Mouse (Mus musculus): ENCODE data around the gene Vash1.

Vash1 gene

DNA sequence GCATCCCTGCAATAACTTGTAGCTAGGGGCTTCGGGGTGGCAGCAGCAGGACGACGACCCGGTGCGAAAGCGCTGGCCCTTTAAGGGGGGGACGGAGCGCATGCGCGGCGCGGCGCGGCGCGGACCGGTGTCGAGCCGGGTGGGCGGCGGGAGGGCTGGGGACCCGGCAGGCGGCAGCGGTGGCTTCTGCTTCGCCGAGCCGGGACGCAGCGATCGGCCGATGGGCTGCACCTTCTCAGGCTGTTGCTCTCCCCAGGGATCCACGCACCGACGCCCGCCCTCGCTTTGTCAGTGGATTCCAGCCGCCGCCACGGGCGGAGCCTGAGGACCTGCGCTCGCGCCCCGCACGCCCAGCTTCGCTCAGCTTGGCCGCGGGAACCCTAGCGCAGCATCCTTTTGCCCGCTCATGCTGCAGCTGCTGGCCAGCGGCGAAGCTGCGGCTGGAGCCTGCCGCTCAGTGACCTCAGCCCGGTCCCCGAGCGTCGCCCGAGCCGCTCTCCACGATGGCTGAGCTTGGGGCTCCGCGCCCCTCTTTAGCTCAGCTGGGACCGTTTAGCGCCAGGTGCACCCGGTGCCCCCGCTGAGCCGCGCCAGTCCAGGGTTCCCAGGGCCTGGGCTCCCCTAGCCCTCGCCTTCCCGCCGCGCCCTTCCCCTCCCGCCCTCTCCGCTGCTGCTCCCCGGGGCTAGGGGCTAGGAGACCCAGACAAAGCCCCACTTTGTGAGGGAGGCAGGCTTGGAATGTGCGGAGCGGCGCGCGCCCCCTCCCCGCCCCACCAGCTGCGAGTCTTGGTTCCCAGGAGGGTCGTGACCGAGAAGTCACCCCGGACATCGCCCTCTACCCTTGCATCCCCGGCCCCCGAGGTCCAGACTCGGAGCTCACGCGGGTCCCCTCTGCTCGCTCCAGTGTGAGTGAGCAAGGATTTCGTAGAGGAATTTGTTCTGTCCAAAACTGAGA is at the start of gene Vash1:
TSS of gene Vash1 (plus strand) at position 110 of the 955 bp plus-strand sequence.
- DNase-seq (ENCODE audit: low read depth), result no peak

DNA sequence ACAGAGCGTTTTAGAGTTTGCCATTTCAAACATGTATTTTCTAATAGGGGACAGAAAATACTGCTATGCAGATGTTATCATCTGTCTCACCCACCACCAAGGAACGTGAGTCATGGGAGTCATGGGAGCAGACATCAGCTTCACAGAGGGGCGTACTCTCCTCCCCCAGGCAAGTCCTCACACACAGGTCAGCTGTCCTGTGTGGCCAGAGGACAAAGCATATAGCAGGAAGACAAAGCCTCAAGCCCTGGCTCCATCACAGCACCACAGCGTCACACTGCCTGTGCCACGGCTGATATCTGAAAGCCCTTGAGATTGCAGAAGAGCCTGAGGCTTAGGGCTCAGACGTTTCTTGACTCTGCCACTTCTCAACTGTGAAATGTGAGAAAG is 49.7 kb upstream of the Vash1 start:
- no peak for DNase-seq (ENCODE audit: low read depth)

DNA sequence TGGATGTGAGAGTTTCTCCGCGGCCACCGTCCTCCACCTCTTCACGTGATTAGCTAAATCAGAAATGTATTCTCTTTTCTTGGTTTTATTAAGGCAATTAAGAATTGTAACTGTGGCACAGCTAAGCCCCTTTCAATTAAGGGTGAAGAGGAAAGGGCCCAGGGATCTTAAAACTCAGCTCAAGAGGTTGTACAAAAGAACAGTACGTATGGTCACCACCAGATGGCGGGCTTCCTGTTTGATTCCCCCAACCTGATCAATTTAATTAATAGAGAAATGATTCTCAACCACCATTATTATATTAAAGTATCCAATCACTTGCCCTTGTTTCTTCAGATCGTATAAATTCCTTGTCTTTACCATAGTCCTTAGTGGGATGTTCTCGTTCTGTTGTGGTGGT is 36.7 kb upstream of the Vash1 start:
- peak; percentile 33 for DNase-seq (ENCODE audit: low read depth)

DNA sequence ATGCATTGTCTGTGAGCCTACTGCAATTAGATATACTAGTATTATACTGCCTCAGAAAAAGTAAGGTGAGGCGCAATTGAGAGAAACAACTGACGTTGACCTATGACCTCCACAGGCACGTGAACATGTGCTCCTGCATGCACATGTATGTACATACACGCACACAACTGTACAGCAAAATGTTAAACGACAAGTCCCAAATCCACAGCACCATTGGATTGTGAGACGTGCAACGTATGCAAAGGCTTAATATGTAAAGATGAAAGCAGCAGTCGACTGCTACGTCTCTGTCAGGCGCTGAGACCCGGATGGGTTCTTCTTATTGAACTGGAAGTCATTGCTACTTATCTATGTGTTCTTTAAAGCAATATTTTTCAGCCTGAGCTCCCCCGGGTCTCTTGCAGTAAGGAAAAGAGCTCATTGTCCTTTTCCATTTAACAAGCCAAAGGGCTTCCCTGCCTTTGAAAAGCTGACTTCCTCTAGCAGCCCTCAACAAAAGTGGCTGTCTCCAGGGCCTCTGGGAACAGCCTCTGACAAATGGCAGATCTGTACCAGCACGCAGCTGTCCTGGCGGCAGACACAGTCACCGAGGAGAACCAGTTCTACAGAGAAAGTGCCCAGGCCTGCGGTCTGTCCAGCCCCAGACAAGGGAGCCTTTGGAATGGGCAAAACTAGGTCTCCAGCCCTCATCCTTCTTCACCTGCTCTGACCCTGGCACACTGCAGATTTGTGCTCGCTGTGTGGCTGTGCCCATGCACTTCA is 33.8 kb upstream of the Vash1 start:
- DNase-seq (ENCODE audit: low read depth), result no peak

DNA sequence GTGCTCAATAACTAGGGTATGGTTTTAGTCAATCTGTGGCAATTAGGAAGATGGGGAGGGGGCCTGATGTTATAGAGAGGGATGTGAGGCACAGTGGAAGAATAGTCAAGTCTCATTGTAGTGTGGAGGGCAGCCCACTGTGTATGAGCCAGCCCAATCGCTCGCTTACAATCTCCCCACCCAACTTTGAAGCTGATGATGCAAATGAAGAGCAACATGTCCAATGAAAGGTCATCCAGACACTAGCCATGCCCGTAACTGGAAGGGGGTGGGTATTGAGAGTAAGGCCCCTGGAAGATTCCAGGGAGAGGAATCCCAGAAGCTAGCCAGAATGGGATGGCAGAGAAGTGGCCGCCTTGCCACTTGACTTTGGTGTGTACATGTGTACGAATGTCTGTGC is 33.0 kb upstream of the Vash1 start:
- no peak for DNase-seq (ENCODE audit: low read depth)

DNA sequence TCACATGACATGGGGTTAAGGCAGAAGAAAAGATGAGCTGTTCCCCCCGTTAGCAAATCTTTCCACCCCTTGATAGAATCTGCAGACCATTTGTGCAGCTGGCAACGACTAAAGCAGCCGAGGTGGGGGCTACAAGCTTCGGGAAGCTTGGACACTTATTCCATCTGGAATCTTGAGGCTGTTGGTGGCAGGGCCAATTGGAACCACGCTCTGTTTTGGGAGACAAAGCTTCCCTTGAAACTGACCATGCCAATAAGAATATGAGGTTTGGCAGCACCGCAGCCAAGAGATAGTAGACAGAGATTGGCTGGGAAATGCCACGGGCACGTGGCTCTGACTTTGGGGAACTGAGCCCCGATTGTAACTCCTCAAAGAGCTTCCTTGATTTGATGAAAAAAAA is 31.7 kb upstream of the Vash1 start:
- no peak for DNase-seq (ENCODE audit: low read depth)

DNA sequence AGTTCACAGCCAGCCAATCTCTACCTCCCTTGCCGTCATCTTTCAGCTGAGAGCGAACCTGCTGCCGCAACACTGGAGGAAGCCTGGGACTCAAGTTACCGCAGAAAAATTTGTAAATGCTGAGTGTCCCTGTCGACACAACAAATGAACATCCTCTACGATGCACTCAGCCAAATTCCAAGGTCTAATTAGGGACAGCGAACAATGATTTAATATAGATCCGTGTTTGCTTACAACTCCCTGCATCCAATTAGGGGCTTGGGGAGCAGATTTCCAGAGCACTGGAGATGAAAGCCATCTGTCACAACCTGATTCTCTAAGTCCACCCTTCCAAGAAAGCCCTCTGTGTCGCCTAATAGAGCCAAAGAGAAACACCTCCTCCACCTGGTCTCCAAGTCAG is 31.2 kb upstream of the Vash1 start:
- DNase-seq (ENCODE audit: low read depth), result no peak

DNA sequence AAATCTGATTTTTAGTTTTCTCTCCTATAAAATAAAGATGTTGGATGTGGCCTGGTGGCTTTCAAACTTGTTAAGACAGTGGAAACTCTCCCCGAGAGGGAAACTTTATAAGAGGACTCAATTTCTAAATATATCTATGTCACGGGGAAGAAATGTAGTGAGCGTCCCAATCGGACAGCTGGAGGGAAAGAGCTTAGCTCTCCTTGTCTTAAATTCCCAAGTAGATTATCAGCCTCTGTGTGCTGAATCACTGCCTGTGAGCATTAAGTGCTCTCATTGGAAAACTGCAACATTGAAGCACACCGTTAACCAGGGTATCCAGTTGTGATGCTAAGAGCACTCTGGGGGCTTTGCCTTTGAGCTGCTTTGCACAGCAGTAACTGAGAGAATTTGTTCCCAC is 30.8 kb upstream of the Vash1 start:
- no peak for DNase-seq (ENCODE audit: low read depth)

DNA sequence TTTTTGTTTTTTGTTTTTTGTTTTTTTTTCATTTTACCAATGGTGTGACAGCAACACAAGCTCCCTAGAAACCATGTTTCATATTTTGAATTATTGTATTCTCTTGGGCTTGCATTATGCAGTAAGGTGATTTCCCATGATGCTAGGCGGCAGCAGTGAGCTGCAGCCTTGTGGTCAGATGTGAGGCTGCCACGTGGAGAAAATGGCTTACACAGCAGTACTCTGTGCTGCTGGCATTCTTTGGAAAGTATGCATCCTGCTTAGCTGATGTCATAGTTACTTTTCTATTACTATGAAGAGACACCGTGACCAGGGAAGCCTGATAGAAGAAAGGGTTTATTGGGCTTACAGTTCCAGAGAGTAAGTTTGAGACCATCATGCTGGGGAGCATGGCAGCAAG is 30.0 kb upstream of the Vash1 start:
- DNase-seq (ENCODE audit: low read depth), result no peak

DNA sequence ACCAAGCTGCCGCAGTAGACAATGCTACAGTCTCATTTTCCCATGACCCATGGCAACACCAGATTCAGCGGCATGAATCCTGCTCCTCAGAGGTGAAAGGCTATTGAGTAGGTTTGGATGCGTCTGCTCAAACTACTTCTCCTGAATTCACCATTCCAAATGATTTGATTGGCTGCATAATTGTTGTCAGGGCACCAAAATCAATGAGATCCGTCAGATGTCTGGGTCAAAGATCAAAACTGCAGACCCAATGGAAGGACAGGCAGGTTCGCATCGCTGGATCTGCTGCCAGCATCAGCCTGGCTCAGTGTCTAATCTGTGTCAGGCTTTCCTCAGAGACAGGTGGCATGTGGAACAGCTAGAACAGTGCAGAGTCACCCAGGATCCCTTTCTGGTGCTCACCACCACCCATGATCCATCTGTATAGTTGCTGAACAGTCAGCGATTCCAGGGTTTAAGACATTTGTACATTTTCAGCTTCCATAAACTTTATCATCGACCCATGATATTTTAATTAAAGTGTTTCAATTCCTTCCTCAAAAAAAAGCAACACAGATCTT is 27.1 kb upstream of the Vash1 start:
- no peak for DNase-seq (ENCODE audit: low read depth)

DNA sequence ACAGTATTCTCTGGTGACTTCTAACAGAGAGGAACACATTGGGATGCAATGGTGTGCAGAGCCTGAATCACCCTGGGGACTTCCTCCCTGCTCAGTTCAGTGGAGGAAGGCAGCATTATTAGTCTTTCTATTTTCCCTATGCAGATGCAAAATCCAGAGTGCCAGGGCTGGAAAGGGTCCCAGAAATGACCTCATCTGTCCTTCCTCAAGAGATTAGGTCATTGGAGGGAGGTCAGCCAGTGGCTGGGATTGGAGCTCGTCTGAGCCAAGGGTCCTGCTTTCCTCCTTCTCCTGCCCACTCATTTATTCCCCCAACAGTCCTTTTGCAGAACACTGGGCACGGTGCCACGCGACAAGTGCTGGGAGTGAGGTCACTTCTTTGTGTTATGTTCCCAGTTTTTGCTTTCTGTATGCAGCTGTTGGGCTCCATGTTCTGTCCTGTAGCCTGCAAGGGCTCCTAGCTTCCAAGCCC is 25.9 kb upstream of the Vash1 start:
- DNase-seq (ENCODE audit: low read depth), result no peak

DNA sequence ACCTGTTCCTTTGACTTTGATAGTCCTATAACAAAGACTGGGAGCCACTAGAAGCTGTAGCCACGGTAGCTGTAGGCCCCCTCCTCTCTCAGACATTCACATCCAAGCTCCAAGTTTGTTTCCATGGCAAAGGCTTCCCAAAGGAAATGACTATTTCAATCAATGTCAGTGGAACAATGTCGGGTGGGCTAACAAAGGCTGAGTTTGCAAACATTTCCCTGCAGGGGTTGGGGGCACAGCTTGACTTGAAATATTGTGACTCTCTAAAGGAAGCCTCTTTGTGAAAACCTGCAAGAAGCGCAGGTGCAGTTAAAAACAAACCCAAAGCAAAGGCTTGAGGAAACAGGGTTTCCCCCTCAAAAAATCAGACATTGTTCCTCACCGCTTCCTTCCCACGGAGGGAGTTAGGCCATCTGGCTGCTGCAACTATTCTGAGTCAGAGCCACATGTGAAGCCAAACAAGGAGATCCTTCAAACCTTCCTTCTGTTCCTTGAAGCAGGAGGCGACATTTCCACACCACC is 19.0 kb upstream of the Vash1 start:
- no peak for DNase-seq (ENCODE audit: low read depth)

DNA sequence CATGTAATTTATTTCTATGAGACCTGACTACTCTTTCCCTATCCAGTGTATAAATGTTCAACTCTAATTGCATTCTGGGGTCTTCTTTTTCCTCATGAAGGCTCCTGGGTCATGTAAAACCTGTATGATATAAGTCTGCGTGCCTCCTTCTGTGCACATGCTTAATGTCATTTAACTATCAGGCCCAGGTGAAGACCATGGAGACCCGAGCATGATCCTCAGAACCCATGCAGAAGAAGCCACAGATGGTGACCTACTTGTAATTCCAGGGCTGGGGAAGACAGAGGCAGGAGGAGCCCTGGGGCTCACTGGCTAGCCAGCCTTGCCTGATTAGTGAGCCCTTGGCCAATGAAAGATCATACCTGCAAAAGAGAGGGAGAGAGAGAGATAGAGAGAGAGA is 18.0 kb upstream of the Vash1 start:
- no peak for DNase-seq (ENCODE audit: low read depth)

DNA sequence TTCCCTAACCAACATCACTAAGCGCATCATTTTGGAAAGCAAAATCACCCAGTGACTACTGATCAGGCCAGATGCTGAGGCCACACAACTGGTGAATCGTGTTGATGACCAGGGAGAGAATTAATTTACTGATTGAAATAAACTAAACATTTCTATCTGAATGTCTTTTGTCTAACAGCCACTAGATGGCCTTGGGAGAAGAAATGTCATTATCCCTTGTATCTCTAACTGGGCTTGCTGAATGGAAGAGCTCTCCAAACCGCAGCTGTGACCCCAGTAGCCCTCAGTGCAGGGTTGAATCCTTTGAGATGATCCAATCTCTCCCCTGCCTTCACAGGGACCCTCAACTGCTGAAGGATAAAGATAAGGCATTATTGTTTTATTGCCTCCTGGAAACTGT is 12.8 kb upstream of the Vash1 start:
- peak; percentile 8 for DNase-seq (ENCODE audit: low read depth)

DNA sequence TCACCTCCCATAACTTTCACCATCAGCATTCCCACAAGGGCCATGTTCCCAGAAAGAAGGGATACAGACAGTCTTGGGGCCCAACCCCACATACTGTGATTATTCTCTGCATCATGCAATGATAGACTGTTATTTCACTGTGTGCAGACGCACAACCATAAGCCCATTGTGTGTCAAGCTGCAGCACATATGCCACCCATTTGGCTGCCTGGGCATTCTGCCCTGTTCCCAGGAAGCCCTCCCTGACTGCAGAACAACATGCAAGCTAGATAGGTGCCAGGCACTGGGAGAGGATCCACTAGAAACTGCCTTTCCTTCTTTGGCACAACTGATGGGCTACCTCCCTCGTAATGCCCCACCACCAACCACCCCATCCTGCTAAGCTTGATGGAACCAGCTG is 10.1 kb upstream of the Vash1 start:
- no peak for DNase-seq (ENCODE audit: low read depth)

DNA sequence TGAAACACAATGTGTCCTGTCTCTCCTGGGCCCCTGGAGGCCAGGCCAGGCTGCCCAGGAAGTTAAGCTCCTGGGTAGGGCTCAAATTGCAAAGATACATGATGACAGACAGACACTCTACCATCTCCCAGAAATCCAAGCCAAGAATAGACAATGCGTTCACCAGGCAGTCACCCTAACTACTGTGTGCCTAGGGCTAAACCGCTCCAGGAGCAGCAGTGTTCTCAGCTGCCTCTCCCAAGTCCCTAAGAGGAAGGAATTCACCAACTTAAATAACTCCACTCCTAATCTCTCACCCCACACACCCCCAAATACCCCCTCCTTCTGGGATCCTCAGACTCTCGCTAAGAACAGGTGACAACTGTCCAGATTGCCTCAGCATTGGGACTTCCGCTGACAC is 6.4 kb upstream of the Vash1 start:
- no peak for DNase-seq (ENCODE audit: low read depth)

DNA sequence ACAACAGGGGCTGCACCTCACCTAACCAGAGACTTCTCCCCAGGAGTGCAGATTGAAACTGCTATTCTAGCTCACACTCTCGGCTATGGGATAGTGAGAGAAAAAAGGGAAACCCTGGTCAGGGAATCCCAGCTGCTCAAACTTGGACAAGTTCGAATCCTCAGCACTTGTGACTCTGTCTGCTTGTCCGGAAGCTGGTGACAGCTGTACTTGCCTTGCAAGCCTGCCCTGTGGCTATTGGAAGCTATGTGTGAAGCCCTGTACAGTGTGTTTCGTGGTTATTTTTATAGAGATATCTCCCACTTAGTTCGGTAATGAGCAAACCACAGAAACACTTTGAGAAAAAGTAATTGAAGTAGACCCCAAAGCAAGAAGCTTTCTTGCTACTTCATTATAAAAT is 6.0 kb upstream of the Vash1 start:
- no peak for DNase-seq (ENCODE audit: low read depth)

DNA sequence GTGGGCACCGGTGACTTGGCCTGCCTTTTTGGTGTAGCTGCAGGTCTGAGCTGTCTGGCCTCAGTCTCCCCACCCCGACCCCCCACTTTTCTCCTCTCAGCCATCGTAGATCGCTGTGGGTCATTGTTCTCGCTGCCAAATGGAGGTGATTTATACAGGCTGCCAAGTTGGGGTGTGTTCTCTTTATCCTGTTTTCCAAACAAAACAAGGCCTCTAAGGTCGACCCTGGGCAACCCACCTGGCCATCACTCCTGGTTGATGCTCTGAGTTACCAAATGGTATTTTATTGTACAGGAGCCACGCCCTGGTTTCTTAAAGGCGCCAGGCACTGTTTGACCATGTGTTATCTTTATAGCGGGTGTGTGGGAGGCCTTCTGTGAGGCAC is 1.0 kb downstream of the Vash1 start:
- DNase-seq (ENCODE audit: low read depth), result no peak

DNA sequence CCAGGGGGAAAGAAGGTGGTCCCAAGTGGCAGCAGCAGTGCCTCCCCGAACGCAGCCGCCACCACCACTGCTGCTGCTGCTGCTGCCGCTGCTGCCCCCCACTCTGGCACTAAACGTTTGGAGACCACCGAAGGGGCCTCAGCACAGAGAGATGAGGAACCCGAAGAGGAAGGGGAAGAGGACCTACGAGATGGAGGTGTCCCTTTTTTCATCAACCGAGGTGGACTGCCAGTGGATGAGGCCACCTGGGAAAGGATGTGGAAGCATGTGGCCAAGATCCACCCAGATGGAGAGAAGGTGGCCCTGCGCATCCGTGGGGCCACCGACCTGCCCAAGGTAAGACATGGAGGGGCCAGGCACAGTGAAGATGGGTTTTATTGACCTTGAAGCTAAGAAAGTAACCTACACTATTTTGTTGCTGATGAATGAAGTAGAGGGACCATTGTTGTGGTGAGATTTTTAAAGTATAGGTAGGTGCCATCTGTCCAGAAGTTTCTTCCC is 1.5 kb downstream of the Vash1 start:
- DNase-seq (ENCODE audit: low read depth), result no peak

DNA sequence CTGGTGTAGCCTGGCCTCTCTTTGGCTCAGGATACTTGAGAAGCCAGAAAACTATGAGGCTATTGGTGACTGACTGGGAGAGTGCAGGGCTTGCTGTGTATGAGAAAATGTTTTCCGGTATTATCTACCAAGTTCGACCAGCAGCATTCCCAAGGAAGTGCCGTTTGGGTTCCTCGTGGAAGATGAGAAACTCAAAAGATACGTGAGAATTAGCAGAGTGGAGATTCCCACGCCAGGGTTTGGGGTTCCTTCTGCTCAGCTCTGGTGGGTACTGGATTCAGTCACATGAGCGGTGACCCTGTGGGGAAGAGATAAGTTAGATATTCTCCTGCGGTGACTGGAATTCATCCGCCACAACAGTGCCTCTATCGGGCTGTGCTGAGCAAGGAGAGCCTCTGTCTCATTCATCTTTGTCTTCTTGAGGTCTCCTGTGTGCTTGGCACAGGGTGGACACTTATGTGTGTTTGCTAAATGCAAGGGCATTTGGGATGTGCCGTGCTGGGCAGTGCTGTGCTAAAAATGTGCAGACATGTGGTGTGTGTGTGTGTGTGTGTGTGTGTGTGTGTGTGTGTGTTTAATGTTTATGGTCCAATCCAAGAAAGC is 2.2 kb downstream of the Vash1 start:
- DNase-seq (ENCODE audit: low read depth), result no peak

DNA sequence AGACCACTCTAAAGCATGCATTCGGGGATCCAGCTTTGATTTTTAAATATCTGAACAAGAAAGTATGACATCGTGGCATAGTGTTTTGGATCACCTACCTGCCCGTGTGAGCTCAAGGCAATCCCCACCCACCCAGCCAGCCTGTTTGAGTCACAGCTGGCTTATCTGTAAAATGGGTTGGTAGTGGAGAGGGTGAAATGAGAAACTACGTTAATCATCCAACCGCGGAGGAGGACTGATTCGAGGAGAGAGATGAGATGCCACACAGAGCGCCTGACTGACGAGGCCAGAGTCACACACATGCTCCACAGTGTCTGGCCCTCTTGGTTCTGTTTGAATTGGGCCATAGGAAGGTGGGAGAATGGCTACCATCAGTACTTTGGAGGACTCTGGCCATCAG is 3.1 kb downstream of the Vash1 start:
- DNase-seq (ENCODE audit: low read depth), result no peak

DNA sequence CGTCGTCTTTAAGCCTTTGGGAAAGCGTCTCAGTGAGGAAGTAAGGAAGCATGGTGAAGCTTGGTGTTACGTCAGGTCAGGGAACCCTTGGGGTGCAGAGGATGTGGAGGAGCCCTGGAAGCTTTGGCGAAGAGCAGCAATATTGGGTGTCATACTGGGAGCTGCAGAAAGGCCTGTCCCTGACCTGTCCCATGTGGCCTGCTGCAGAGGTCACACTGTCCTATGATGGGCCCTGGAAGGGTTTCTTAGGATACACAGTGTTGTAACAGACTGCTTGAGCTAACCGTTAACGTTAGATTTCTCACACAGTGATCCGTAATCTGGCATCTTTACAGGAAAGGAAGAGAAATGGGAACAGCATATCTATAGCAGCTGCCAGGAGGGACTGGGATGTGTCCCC is 3.7 kb downstream of the Vash1 start:
- no peak for DNase-seq (ENCODE audit: low read depth)
